Mouse (Mus musculus): Measurements from ENCODE around the gene Cast.

Gene Cast

GRCm38 (mm10) chr13:74808152-74808929 is at the start of gene Cast:
TSS of gene Cast (minus strand) at chr13:74808810.
- peak; percentile 55 for DNase-seq

DNA sequence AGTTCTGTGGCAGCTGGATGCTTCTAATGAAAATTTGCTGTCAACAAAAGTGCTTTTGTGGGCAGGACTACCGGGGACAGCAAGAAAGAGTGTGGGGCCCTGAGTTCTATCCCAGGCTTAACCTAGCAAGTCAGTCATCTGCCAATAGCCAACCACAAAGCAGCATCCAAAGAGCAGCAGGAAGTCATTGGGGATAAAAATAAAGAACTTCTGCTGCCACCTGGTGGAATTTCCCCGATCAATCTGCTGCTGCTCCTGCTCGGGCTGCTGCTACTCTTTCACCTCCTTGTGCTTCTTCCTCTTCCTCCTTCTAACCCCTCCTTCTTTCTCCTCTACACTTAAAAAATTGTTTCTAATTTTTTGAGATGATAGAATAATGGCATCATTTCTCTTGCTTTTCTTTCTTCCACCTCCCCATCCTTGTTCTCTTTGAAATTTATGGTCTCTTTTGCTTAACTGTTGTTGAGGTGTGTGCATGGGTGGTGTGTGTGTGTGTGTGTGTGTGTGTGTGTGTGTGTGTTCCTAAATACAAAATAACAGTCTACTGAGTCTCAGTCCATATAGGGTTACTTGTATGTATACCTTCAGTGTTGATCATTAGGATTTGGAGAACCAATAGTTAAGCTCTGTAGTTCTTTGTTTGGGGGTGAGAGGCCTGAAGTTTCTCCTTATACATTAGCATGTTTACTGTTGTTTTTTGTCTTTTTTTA is 45.9 kb upstream of the Cast start:
- DNase-seq = peak; percentile 77

DNA sequence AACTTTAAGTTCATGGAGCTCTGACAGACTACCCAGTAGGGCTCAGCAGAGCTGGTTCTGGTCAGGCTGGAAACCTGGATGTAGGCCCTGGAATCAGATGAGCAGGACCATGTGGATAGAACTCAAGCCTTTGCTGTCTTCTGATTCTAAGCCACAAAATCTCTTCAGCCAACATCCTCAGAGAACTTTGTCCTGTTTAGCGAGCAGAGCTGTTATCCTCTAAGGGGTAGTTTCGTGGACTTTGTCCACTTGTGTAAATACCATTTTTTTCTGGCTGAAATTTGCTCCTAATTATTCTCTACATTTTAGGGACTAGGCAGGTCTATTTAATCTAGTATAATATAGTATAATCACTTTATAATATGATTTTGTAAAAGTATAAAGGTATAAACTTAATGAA is 42.2 kb upstream of the Cast start:
- no peak for DNase-seq

GRCm38 (mm10) chr13:74845886-74846285 is 37.3 kb upstream of the Cast start:
- no peak for DNase-seq

DNA sequence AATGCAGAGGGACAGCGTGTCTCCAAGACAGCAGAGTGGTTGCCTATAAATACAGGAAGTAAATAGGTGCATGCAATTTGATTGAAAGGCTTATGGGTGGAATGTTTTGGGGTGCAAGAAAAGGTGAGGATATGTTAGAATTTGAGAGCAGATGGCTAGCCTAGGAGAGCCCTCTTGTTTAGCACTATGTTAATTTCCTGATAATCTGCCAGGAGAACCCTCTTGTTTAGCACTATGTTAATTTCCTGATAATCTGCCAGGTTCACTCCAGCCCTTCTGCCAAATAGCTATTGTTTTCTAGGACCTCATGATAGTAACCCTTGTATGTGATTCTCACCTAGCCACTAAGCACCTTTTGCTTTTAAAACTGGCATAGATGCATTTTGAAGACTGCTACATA is 25.9 kb upstream of the Cast start:
- DNase-seq = no peak

GRCm38 (mm10) chr13:74822095-74822494 is 13.5 kb upstream of the Cast start:
- no peak for DNase-seq

DNA sequence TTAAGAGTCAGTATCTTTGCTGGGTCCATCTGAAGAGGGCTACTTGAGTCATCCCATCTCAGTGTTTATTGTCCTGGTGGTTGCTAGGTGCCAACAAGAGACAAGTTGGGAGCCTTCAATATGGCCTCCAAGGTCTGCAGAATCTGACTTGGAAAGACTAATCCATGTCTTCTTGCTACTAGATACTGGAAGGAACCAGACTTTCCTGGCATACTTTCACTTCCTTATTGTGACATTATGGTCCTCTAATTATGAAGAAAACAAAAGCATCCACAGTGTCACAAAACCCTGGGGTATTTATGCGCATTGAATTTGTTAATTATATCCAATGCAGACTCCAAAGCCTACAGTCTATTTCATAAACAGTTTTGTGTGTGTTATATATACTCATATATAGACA is 7.1 kb upstream of the Cast start:
- DNase-seq = no peak

GRCm38 (mm10) chr13:74807446-74808151 is 1.0 kb downstream of the Cast start:
- peak; percentile 77 for DNase-seq

DNA sequence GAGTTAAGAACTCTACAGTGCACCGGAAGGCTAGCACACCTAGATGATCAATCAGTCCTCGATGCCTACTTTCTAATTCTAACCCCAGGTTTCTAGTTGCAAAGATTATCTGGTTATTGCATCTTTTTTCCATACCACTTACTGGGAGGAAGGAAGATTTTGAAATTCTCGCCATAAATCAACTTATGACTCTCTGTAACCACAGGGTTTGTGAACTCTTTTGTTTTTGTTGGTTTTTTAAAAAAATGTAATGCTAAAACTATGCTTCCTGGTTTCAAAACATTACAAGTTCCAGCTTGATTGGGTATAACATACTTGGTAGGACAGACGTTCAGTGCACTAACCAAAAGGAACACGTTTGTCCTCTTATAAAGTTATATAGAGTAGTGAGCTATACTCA is 1.7 kb downstream of the Cast start:
- no peak for DNase-seq

- DNase-seq = no peak
Observed at GRCm38 (mm10) chr13:74794435-74794834, 14.2 kb downstream of the Cast start.

DNA sequence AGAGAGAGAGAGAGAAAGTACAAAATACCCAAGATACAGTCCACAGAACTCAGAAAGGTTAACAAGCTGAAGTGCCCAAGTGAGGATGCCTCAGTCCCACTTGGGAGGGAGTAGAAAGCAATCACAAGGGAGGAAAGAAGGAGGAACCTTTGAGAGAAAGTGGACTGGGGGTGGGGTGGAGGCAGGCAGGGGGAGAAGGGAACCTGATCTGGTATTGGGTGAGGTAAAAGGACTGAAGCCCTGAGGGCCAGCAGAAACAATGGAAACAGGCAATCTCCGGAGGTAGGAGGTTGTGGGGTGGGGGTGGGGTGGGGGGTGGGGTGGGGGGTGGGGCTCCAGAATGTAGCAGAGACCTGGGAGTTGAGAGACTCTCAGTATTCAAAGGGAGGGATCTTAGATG is 20.9 kb downstream of the Cast start:
- no peak for DNase-seq

- DNase-seq = no peak
Observed at GRCm38 (mm10) chr13:74772151-74772550, 36.5 kb downstream of the Cast start.

GRCm38 (mm10) chr13:74770480-74770879 is 38.1 kb downstream of the Cast start:
- DNase-seq = peak; percentile 91

- DNase-seq = peak; percentile 5
Observed at GRCm38 (mm10) chr13:74769871-74770270, 38.7 kb downstream of the Cast start.

- no peak for DNase-seq
Observed at GRCm38 (mm10) chr13:74767186-74767585, 41.4 kb downstream of the Cast start.

DNA sequence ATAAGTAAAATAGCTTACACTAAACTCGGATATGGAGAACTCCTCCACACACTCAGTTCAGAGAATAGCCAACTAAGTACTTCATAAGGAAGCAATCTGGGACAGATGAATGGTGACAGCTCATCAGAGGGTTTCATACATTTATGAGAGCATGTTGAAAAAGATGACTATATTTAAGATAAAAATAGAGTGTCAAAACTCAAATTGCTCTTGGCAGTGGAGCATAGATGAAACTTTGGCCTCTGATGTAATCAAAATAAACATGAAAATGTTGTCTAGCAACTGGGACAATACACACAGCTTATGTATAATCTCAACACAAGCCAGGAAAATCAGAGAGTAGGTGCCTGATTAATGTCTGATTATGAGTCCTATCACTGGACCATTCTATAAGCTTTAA is 45.9 kb downstream of the Cast start:
- no peak for DNase-seq

- DNase-seq = no peak
Observed at GRCm38 (mm10) chr13:74759152-74759551, 49.5 kb downstream of the Cast start.

GRCm38 (mm10) chr13:74743219-74743618 is 65.4 kb downstream of the Cast start:
- no peak for DNase-seq

- DNase-seq = no peak
Observed at GRCm38 (mm10) chr13:74736396-74736795, 72.2 kb downstream of the Cast start.

GRCm38 (mm10) chr13:74735834-74736233 is 72.8 kb downstream of the Cast start:
- DNase-seq = no peak

DNA sequence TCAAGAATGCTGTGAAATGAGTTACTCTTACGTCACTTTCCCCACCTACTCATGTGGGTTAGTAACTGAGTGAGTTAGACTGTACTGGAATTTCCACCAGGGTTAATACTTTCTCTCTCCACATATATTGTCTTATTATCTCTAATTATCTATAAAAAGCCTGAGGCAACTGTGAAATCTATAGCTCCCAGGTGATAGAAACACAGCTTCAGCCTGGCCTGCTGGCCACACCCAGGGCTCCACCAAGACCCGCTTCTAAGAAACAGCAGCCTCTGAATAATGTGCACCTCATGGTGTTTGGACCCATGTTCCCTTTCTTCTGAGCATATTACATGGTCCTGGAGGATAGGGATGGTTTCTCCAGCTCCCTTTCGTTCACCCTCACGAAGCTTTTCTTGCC is 74.9 kb downstream of the Cast start:
- DNase-seq = no peak

- DNase-seq = no peak
Observed at GRCm38 (mm10) chr13:74719002-74719401, 89.6 kb downstream of the Cast start.

- DNase-seq = no peak
Observed at GRCm38 (mm10) chr13:74696225-74696624, 112.4 kb downstream of the Cast start.
